Mouse (Mus musculus): Measurements from ENCODE around the gene Slc4a8. TPM values are rescaled to one million over a fixed set of nuclear protein-coding genes. Genes with fewer than 3 reads are reported as not detected.

Slc4a8 gene
- polyA plus RNA-seq, 1 experiment from 2014 or later = 2.2 TPM

DNA sequence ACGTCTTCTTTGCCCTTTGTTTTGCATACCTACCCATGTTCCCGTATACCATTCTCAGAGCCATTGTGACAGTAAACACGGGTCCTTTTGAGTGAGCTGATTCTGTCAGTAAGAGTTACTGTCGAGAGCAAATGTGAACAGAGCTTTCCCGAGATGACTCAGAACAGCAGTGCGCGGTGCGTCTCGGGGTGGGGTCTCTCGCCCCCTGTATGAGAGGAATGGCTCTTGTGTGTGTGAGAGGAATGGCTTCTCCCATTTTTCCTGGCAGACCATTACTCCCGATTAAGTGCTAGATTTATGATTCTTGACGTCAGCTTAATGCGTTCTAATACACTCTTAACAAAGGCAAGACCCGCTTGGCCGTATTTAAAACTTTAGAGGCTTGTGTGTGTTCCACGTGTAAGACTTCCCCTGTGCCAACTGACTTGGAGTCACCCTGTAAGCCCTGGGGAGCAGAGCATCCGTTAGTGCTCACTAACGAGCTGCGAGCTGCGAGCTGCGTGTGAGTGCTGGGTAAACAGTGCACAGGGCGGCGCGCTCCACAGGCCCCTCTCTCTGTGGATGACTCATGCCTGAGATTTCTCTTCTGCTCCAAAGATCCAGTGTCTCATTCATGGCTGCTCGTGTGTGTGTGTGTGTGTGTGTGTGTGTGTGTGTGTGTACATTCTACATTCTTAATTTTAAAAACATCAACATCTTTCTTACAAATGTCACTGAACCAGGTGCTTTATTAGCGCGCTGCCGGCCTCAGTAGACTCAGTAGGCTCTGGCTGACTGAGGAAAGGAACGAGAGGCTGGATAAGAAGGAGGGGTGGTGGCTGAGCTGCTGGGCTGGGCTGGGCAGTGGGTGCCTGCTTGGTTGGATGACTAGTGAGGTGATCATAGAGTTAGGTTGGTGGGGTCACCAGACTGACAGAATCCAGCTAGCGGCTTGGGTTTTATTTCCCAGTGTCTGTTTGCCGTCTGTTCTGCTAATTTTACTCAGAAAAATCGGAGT, 15.8 kb downstream of the Slc4a8 start:
- no peak overlapping the region for H3K4me3 ChIP-seq (ENCODE audit: low read depth, low read length)
- H3K4me2 ChIP-seq (replicated peaks; ENCODE audit: low read depth) = 0 out of 2 replicates have a peak overlapping the region, but pooled peaks have one; percentile 9
- ATAC-seq (ENCODE audit: low FRiP score, low TSS enrichment) (peak; percentile 93), DNase-seq (ENCODE audit: low spot score) (peak; percentile 69)
- TF ChIP-seq CTCF (IDR thresholded peaks at IDR 0.05; ENCODE audit: low read depth) (peak; percentile 32; the same call in 1 of the 2 replicates), EP300 (optimal IDR thresholded peaks at IDR 0.05) (no peak)
- 0 out of 2 replicates have a peak overlapping the region, but pooled peaks have one; percentile 45 for H3K27ac ChIP-seq (replicated peaks)
- H3K36me3 ChIP-seq (ENCODE audit: control insufficient read depth, insufficient read depth, low read length) = no peaks in the 10 kb centered on the region
- H3K9me3 ChIP-seq (ENCODE audit: control insufficient read depth, low read length) = no peaks in the 10 kb centered on the region
- no peaks in the 10 kb centered on the region for H3K27me3 ChIP-seq (ENCODE audit: control insufficient read depth, insufficient read depth, low read length)
- H3K4me1 ChIP-seq (replicated peaks; ENCODE audit: control insufficient read depth, insufficient read depth) = peaks cover 7% of the 10 kb centered on the region; the same call in 1 of the 2 replicates
- WGBS = 27% methylated on average over 32 of the region's 32 CpGs
- H3K9ac ChIP-seq (ENCODE audit: low read length) = no peak overlapping the region

GRCm38 (mm10) chr15:100779896-100780295, 18.3 kb downstream of the Slc4a8 start:
- H3K4me2 ChIP-seq (replicated peaks; ENCODE audit: low read depth) = no peak overlapping the region
- DNase-seq (ENCODE audit: low spot score) = no peak
- no peak for ATAC-seq (ENCODE audit: low FRiP score, low TSS enrichment)

GRCm38 (mm10) chr15:100783244-100783987, 21.9 kb downstream of the Slc4a8 start:
- no peak overlapping the region for H3K27ac ChIP-seq (replicated peaks)
- DNase-seq (ENCODE audit: low spot score) (no peak), ATAC-seq (ENCODE audit: low FRiP score, low TSS enrichment) (no peak)
- WGBS = 93% methylated on average over 13 of the region's 13 CpGs
- no peaks in the 10 kb centered on the region for H3K36me3 ChIP-seq (ENCODE audit: control insufficient read depth, insufficient read depth, low read length)
- TF ChIP-seq EP300 (optimal IDR thresholded peaks at IDR 0.05) = no peak
- TF ChIP-seq CTCF (IDR thresholded peaks at IDR 0.05; ENCODE audit: low read depth) = peak; percentile 35
- H3K4me1 ChIP-seq (replicated peaks; ENCODE audit: control insufficient read depth, insufficient read depth) = 0 out of 2 replicates have a peak, but pooled peaks cover 4% of the 10 kb centered on the region
- no peaks in the 10 kb centered on the region for H3K9me3 ChIP-seq (ENCODE audit: control insufficient read depth, low read length)
- no peak overlapping the region for H3K4me3 ChIP-seq (ENCODE audit: low read depth, low read length)
- no peak overlapping the region for H3K9ac ChIP-seq (ENCODE audit: low read length)
- H3K4me2 ChIP-seq (replicated peaks; ENCODE audit: low read depth) = no peak overlapping the region
- no peaks in the 10 kb centered on the region for H3K27me3 ChIP-seq (ENCODE audit: control insufficient read depth, insufficient read depth, low read length)

More at GRCm38 (mm10) chr15:100779896-100780295, 18.3 kb downstream of the Slc4a8 start:
- Histone ChIP-seq H3K27me3 (ENCODE audit: control insufficient read depth, insufficient read depth, low read length) (no peaks in the 10 kb centered on the region), H3K9me3 (ENCODE audit: control insufficient read depth, low read length) (no peaks in the 10 kb centered on the region), H3K9ac (ENCODE audit: low read length) (no peak overlapping the region), H3K4me1 (replicated peaks; ENCODE audit: control insufficient read depth, insufficient read depth) (peaks cover 7% of the 10 kb centered on the region; the same call in 1 of the 2 replicates), H3K4me3 (ENCODE audit: low read depth, low read length) (no peak overlapping the region), H3K36me3 (ENCODE audit: control insufficient read depth, insufficient read depth, low read length) (no peaks in the 10 kb centered on the region), H3K27ac (replicated peaks) (no peak overlapping the region)
- 45% methylated on average over 10 of the region's 10 CpGs for WGBS
- TF ChIP-seq CTCF (IDR thresholded peaks at IDR 0.05; ENCODE audit: low read depth) (no peak), EP300 (optimal IDR thresholded peaks at IDR 0.05) (no peak)

GRCm38 (mm10) chr15:100790219-100790618, 28.7 kb downstream of the Slc4a8 start:
- Histone ChIP-seq H3K36me3 (ENCODE audit: control insufficient read depth, insufficient read depth, low read length) (no peaks in the 10 kb centered on the region), H3K27me3 (ENCODE audit: control insufficient read depth, insufficient read depth, low read length) (no peaks in the 10 kb centered on the region), H3K9me3 (ENCODE audit: control insufficient read depth, low read length) (no peaks in the 10 kb centered on the region), H3K4me3 (ENCODE audit: low read depth, low read length) (no peak overlapping the region), H3K4me2 (replicated peaks; ENCODE audit: low read depth) (no peak overlapping the region), H3K27ac (replicated peaks) (no peak overlapping the region), H3K9ac (ENCODE audit: low read length) (no peak overlapping the region), H3K4me1 (replicated peaks; ENCODE audit: control insufficient read depth, insufficient read depth) (no peaks in the 10 kb centered on the region)
- 63% methylated on average over 6 of the region's 6 CpGs for WGBS
- no peak for DNase-seq (ENCODE audit: low spot score)
- no peak for ATAC-seq (ENCODE audit: low FRiP score, low TSS enrichment)
- TF ChIP-seq CTCF (IDR thresholded peaks at IDR 0.05; ENCODE audit: low read depth) (no peak), EP300 (optimal IDR thresholded peaks at IDR 0.05) (no peak)

GRCm38 (mm10) chr15:100792324-100792723, 30.8 kb downstream of the Slc4a8 start:
- H3K27ac ChIP-seq (replicated peaks) = no peak overlapping the region

More at GRCm38 (mm10) chr15:100792324-100792723, 30.8 kb downstream of the Slc4a8 start:
- H3K9ac ChIP-seq (ENCODE audit: low read length) = no peak overlapping the region
- H3K27me3 ChIP-seq (ENCODE audit: control insufficient read depth, insufficient read depth, low read length) = no peaks in the 10 kb centered on the region
- no peaks in the 10 kb centered on the region for H3K36me3 ChIP-seq (ENCODE audit: control insufficient read depth, insufficient read depth, low read length)
- no peaks in the 10 kb centered on the region for H3K9me3 ChIP-seq (ENCODE audit: control insufficient read depth, low read length)
- DNase-seq (ENCODE audit: low spot score) (no peak), ATAC-seq (ENCODE audit: low FRiP score, low TSS enrichment) (no peak)
- TF ChIP-seq CTCF (IDR thresholded peaks at IDR 0.05; ENCODE audit: low read depth) (no peak), EP300 (optimal IDR thresholded peaks at IDR 0.05) (no peak)
- no peak overlapping the region for H3K4me3 ChIP-seq (ENCODE audit: low read depth, low read length)
- 50% methylated on average over 2 of the region's 2 CpGs for WGBS
- H3K4me1 ChIP-seq (replicated peaks; ENCODE audit: control insufficient read depth, insufficient read depth) = no peaks in the 10 kb centered on the region
- H3K4me2 ChIP-seq (replicated peaks; ENCODE audit: low read depth) = no peak overlapping the region
